Mouse (Mus musculus): ENCODE measurements around the gene Erf. TPM values are rescaled to one million over a fixed set of nuclear protein-coding genes. Genes with fewer than 3 reads are reported as not detected.

The Erf gene
- polyA plus RNA-seq, 1 experiment from 2014 or later, result 3.3 TPM

GRCm38 (mm10) chr7:25206094-25206830 lies 44.3 kb downstream of the Erf start:
- WGBS, result 87% methylated on average over 16 of the region's 16 CpGs
- Histone ChIP-seq H3K27me3 (replicated peaks) (no peaks in the 10 kb centered on the region), H3K4me3 (no peak overlapping the region), H3K4me2 (no peak overlapping the region), H3K36me3 (replicated peaks) (peaks cover 26% of the 10 kb centered on the region; the same call in 1 of the 2 replicates), H3K4me1 (no peaks in the 10 kb centered on the region), H3K9ac (no peak overlapping the region), H3K27ac (no peak overlapping the region), H3K9me3 (no peaks in the 10 kb centered on the region)
- ATAC-seq (replicated peaks), result no peak

GRCm38 (mm10) chr7:25205355-25206093 lies 45.0 kb downstream of the Erf start:
- no peak overlapping the region for H3K4me3 ChIP-seq
- no peak overlapping the region for H3K27ac ChIP-seq
- WGBS, result 86% methylated on average over 16 of the region's 16 CpGs
- H3K4me2 ChIP-seq, result no peak overlapping the region
- peaks cover 20% of the 10 kb centered on the region; the same call in 1 of the 2 replicates for H3K36me3 ChIP-seq (replicated peaks)
- H3K9me3 ChIP-seq, result no peaks in the 10 kb centered on the region
- H3K27me3 ChIP-seq (replicated peaks), result no peaks in the 10 kb centered on the region
- H3K9ac ChIP-seq, result no peak overlapping the region
- ATAC-seq (replicated peaks), result no peak
- no peaks in the 10 kb centered on the region for H3K4me1 ChIP-seq

GRCm38 (mm10) chr7:25203624-25204023 lies 46.9 kb downstream of the Erf start:
- H3K27me3 ChIP-seq (replicated peaks), result no peaks in the 10 kb centered on the region
- no peak overlapping the region for H3K27ac ChIP-seq
- WGBS, result 93% methylated on average over 20 of the region's 20 CpGs
- no peak overlapping the region for H3K4me2 ChIP-seq
- no peak overlapping the region for H3K4me3 ChIP-seq
- no peaks in the 10 kb centered on the region for H3K9me3 ChIP-seq
- peaks cover 13% of the 10 kb centered on the region; the same call in 1 of the 2 replicates for H3K36me3 ChIP-seq (replicated peaks)
- H3K4me1 ChIP-seq, result no peaks in the 10 kb centered on the region
- ATAC-seq (replicated peaks), result no peak
- no peak overlapping the region for H3K9ac ChIP-seq

DNA sequence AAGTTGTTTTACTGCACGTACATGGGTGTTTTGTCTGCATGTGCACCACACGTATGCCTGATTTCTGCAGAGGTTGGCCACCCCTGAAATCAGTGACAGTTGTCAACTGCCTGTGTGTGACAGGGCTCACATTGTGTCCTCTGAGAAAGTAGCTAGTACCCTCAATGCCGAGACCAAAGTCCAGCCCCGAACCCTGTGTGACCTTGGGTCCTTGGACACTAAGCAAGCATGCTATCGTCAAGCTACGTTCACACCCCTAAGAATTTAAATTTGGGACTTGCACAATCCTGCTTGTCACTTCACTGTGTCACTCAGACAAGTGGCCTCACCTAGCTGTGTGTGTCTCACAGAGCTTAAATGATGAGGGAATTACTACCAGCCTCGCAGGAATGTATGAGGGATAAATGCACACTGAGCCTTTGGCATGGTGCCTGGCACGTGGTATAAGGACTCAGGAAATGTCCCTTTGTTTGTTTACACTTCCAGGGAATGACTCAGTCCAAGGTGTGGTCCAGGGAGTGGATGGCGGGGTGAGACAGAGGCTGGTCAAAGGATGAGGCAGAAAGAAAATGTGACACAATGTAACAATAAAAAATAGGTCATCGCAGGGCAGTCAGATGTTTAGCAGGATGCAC lies 53.1 kb downstream of the Erf start:
- Histone ChIP-seq H3K27me3 (replicated peaks) (no peaks in the 10 kb centered on the region), H3K27ac (no peak overlapping the region)
- no peak for ATAC-seq (replicated peaks)

GRCm38 (mm10) chr7:25196107-25196506 lies 54.5 kb downstream of the Erf start:
- ATAC-seq (replicated peaks), result no peak
- Histone ChIP-seq H3K27ac (no peak overlapping the region), H3K27me3 (replicated peaks) (no peaks in the 10 kb centered on the region), H3K4me2 (no peak overlapping the region), H3K4me3 (no peak overlapping the region), H3K4me1 (no peaks in the 10 kb centered on the region), H3K9ac (no peak overlapping the region), H3K36me3 (replicated peaks) (0 out of 2 replicates have a peak, but pooled peaks cover 2% of the 10 kb centered on the region), H3K9me3 (no peaks in the 10 kb centered on the region)
- 89% methylated on average over 9 of the region's 9 CpGs for WGBS

More for the DNA sequence above, 53.1 kb downstream of the Erf start:
- peaks cover 5% of the 10 kb centered on the region; the same call in 1 of the 2 replicates for H3K36me3 ChIP-seq (replicated peaks)
- H3K9me3 ChIP-seq, result no peaks in the 10 kb centered on the region
- no peak overlapping the region for H3K9ac ChIP-seq
- H3K4me3 ChIP-seq, result no peak overlapping the region
- no peak overlapping the region for H3K4me2 ChIP-seq
- no peaks in the 10 kb centered on the region for H3K4me1 ChIP-seq
- WGBS, result 72% methylated on average over 10 of the region's 10 CpGs

DNA sequence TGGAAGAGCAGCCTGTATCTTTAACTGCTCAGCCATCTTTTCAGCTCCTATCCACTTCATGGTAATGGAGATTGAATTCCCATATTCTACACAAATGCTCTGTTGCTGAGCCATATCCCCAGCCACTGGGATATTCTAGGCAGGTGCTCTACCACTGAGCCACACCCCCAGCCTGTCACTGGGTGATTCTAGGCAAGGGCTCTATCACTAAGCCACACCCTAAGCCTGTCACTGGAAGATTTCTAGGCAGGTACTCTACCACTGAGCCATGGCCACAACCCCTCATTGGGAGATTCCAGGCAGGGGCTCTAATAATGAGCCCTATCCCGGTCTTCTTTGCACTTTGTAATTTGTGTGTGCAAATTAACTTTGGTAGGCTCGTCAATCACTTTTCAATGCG lies 55.4 kb downstream of the Erf start:
- no peak overlapping the region for H3K4me2 ChIP-seq
- 0 out of 2 replicates have a peak, but pooled peaks cover 2% of the 10 kb centered on the region for H3K36me3 ChIP-seq (replicated peaks)
- 79% methylated on average over 3 of the region's 3 CpGs for WGBS
- H3K27ac ChIP-seq, result no peak overlapping the region
- ATAC-seq (replicated peaks), result no peak
- no peak overlapping the region for H3K4me3 ChIP-seq
- no peak overlapping the region for H3K9ac ChIP-seq
- no peaks in the 10 kb centered on the region for H3K4me1 ChIP-seq
- no peaks in the 10 kb centered on the region for H3K27me3 ChIP-seq (replicated peaks)
- no peaks in the 10 kb centered on the region for H3K9me3 ChIP-seq

Small RNA genes within 50 kb of the gene (microRNA-seq; reads per million reads assigned to microRNA genes)
- not detected for gene Mir7048

Other genes with a start within 250 kb of the Erf start
- gene Atp1a3, start 244.8 kb downstream of the Erf start, polyA plus RNA-seq (2015; fragmentation: Nextera tagmentation; extraction: Ambion mirVana), result 405 and 430 TPM in 2 replicates
- gene Grik5, start 178.4 kb downstream of the Erf start, polyA plus RNA-seq (2015; fragmentation: Nextera tagmentation; extraction: Ambion mirVana), result 19.5 and 22.1 TPM in 2 replicates
- 39.1 and 41.3 TPM in 2 replicates for gene Zfp574, start 178.2 kb downstream of the Erf start, polyA plus RNA-seq (2015; fragmentation: Nextera tagmentation; extraction: Ambion mirVana)
- 45.5 and 59.1 TPM in 2 replicates for gene Pou2f2, start 71.0 kb downstream of the Erf start, polyA plus RNA-seq (2015; fragmentation: Nextera tagmentation; extraction: Ambion mirVana)
- 18.5 and 18.7 TPM in 2 replicates for gene Dedd2, start 30.1 kb downstream of the Erf start, polyA plus RNA-seq (2015; fragmentation: Nextera tagmentation; extraction: Ambion mirVana)
- gene Zfp526, start 29.3 kb downstream of the Erf start, polyA plus RNA-seq (2015; fragmentation: Nextera tagmentation; extraction: Ambion mirVana), result 1.8 and 1.9 TPM in 2 replicates
- 19.5 TPM in 2 replicates for gene Gsk3a, start 12.9 kb downstream of the Erf start, polyA plus RNA-seq (2015; fragmentation: Nextera tagmentation; extraction: Ambion mirVana)
- gene Cic, start 16.9 kb upstream of the Erf start, polyA plus RNA-seq (2015; fragmentation: Nextera tagmentation; extraction: Ambion mirVana), result 42.1 and 45.9 TPM in 2 replicates
- gene Pafah1b3, start 47.2 kb upstream of the Erf start, polyA plus RNA-seq (2015; fragmentation: Nextera tagmentation; extraction: Ambion mirVana), result 671 and 679 TPM in 2 replicates
- 3.7 and 4.5 TPM in 2 replicates for gene Prr19, start 50.6 kb upstream of the Erf start, polyA plus RNA-seq (2015; fragmentation: Nextera tagmentation; extraction: Ambion mirVana)
- gene Tmem145, start 55.3 kb upstream of the Erf start, polyA plus RNA-seq (2015; fragmentation: Nextera tagmentation; extraction: Ambion mirVana), result 94.8 and 102 TPM in 2 replicates
- 27.0 and 27.4 TPM in 2 replicates for gene Megf8, start 66.4 kb upstream of the Erf start, polyA plus RNA-seq (2015; fragmentation: Nextera tagmentation; extraction: Ambion mirVana)
- gene Cnfn, start 119.0 kb upstream of the Erf start, polyA plus RNA-seq (2015; fragmentation: Nextera tagmentation; extraction: Ambion mirVana), result not detected in 2 replicates
- 10.5 and 12.7 TPM in 2 replicates for gene Lipe, start 147.9 kb upstream of the Erf start, polyA plus RNA-seq (2015; fragmentation: Nextera tagmentation; extraction: Ambion mirVana)
- gene Cxcl17, start 162.1 kb upstream of the Erf start, polyA plus RNA-seq (2015; fragmentation: Nextera tagmentation; extraction: Ambion mirVana), result 0.79 and 0.93 TPM in 2 replicates
- 0.88 and 1.1 TPM in 2 replicates for gene Ceacam1, start 226.8 kb upstream of the Erf start, polyA plus RNA-seq (2015; fragmentation: Nextera tagmentation; extraction: Ambion mirVana)